Mouse (Mus musculus): ENCODE measurements at regions not wholly inside any gene's neighbourhood (a gene's known extent, or its start where the extent isn't known, plus 50 kb on each side); places are given as distances from the start of the nearest gene placed in this dataset.

DNA sequence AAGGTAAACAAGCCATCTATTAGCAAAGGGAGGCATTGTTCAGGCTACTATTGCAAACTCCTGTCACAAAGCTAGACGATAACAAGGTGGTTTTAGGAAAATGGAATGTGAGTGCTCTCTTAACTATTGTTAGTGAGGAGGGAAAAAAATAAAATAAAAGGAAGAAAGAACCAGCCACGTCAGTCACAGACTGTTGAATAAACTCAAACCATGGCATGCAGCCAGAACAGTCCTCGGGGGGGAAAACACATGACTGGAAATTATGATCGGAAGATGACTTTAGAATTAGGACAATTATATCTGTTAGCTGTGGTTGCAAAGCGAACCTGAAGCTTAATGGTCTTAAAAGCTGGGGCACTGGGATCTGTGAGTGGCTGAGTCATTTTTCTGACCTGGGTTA lies 524.1 kb downstream of the Tbc1d22a start:
- no peak for DNase-seq

GRCm38 (mm10) chr15:86738776-86739175 lies 524.5 kb downstream of the Tbc1d22a start:
- DNase-seq = no peak

DNA sequence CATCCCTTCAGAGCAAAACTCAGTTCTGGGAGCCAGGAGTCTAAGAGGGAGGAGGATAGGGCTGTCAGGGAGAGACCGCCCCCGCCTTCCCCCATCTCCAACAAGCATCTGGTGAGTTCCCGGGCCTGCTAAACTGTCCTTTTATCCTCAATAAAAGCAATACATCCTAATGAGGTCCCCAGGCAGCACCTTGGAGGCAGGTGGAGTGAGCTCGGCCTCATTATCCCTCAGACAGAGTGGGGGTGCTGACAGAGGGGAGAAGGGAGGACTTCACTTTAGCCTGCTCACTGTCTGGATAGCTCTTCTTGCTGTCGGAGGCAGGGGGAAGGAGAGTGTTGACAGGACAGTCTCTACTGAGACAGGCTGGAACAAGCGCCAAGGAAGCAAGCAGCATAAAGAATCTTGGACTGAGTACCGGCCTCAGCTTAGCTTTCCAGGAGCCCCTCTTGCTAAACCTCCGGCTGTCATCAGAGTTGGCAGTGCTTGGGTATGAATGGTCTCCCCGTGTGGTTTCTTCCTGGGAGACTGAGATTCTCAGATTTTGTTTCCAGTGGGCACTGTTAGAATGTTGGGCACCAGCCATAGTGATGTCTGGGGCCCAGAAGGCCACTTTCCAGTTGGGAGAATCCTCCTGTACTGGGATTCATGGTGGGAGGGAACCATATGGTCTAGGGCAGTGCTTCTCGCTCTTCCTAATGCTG lies 537.3 kb downstream of the Tbc1d22a start:
- peak; percentile 60 to 62 for DNase-seq

GRCm38 (mm10) chr15:86763581-86764375 lies 549.5 kb downstream of the Tbc1d22a start:
- peak; percentile 86 to 88 for DNase-seq

GRCm38 (mm10) chr15:86767623-86768022 lies 553.4 kb downstream of the Tbc1d22a start:
- DNase-seq = peak in 1 of 2 experiments; percentile 64

DNA sequence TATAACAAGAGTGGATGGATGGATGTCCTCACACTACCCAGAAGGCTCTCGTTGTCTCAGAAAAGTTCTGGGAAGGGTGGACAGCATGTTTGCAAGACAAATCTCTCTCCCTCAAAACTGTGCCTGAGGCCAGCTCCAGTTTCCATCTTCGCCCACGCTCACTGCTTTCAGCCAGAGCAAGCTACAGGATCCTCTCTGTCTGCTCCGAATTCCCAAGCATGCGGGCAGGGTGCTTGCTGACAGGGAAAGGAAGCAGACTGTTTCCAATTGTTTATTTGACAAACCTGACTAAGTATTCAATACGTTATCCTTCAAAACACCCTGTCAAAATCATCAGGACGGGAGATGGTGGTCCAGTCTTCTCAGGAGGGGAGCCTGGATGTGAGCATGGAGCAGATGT lies 558.8 kb downstream of the Tbc1d22a start:
- no peak for DNase-seq

GRCm38 (mm10) chr15:86777998-86778397 lies 563.7 kb downstream of the Tbc1d22a start:
- no peak for DNase-seq

DNA sequence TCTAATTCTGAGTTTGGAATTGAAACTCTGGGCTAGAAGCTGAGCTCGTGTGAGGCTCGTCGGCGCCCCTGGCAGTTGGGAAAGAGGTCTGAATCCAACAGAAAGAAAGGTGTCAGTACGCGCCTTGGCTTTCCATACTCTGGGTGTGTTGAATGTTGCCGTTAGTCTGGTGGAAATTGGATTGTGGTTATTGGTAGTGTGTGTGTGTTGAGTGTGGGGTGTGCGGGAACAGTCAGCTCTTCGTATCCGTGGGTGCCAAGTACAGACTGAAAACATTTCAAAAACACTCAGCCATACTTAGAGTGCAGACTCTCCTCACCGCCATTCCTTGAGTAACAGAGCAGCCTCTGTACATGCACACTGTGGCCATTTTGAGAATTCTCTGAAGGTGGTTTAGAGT lies 566.9 kb downstream of the Tbc1d22a start:
- DNase-seq = no peak

DNA sequence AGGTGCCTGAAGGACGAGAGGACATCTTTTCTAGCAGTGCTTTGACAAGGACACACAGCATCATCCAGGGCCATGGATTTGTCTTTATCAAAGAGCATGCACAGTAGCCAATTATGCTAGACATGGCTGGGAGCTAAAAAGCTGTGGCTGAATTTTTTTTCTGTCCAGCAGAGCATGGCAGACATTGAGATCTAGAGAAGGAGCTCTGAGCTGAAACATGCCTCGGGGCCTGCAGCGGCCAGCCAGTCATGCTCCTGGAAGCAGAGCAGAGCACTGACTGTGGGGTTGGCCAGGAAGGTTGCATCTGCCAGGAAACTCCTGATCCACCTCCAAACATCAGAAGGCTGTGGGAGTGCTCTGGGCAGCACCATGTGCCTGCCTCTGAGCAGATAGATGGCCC lies 580.5 kb downstream of the Tbc1d22a start:
- no peak for DNase-seq

DNA sequence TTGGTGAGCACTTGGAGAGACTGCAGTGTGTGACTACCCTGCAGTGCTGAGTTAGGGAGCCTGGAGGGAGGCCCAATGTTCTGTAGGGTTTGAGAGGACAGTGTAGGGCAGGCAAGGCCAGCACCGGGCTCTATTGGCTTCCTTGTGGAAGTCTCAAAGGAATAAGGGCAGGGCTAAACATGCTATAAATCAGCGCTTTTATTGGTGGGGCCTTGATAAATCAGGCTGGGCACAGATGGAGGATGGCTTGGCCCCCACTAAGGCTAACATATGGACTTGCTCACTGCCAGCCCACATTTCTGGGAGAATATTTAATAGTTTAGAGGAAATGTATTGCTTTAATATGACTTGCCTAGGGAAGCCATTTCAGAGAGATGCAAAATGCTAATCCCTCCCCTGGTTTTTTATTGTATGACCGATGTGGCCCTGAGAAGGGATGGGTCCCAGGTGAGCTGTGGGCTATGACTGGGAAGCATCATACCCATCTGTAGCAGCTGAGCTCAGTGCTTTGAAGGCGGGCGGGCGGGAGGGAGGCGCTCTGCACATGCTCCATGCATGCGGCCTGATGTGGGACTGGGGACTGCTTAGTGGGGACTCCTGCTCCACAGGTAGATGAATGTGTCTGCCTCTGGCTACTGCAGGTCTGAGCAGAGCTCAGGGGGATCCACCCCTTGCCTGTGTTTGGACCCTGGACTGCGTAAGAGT lies 584.4 kb downstream of the Tbc1d22a start:
- peak; percentile 35 to 50 for DNase-seq

GRCm38 (mm10) chr15:86807296-86808080 lies 593.2 kb downstream of the Tbc1d22a start:
- DNase-seq = peak; percentile 68 to 71

GRCm38 (mm10) chr15:86811821-86812220 lies 597.6 kb downstream of the Tbc1d22a start:
- no peak for DNase-seq

DNA sequence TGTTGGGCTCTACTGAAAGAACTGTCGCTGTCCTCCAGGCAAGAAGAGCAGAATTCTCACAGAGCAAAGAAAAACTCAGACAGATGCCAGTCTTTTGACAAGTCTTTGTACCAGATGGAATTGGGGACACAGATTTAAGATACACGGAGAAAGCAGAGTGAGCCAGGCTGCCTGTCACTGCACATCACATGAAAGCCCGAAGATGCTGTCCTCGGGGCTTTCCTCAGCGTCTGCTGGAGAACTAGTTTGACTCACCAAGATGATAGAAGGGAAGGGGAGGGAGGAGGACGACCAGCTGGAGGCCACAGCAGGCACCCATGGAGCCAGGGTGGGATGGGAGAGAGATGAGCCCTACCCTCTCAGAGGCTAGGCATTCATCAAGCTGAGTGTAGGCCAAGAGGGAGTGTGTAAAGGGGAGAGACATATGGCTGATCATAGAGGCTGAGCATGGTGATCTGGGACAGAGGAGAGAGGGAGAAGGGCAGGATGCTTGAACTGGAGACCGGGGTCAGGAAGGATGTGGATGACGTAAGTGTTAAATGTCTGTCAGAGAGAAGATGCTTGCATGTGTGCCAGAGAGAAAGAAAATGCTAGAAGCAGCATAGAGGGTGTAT lies 600.7 kb downstream of the Tbc1d22a start:
- no peak for DNase-seq

GRCm38 (mm10) chr15:86835996-86836395 lies 621.7 kb downstream of the Tbc1d22a start:
- no peak for DNase-seq

DNA sequence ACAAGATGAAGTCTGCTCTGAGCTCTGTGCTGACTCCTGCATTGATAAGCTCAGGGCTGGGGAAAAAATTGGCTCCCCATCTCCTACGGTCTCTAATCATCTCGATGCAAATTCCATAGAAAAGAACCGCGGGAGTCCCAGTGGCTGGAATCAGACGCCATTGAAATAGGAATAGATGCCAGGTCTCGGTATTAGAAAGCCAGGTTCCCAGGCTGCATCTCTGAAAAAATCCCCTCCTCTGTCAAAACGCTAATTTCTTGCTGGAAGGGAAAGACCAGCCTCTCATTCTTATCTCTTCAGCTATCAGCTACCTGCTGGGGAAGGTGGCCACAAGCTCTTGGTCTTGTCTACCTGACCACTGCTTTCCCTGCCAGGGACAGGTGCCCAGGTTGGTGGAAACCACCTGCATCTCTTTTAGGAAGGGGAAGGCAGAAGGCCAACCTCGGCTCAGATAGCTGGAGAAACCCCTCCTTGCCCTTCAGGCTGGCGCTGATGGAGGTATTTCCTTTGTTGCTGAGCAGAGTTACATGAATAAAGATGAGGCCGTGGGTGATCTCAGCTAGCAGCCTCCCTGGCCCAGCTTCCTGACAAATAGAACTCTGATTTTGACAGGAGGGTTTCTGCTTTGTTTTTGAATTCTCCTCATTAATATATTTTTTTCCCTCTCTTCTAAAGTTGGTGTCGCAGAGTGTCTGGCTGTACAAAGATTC lies 638.1 kb downstream of the Tbc1d22a start:
- DNase-seq = peak in 1 of 2 experiments; percentile 20

- no peak for DNase-seq
Observed at GRCm38 (mm10) chr15:86858356-86858906, 644.2 kb downstream of the Tbc1d22a start.

GRCm38 (mm10) chr15:86875721-86876309 lies 661.6 kb downstream of the Tbc1d22a start:
- DNase-seq = no peak

DNA sequence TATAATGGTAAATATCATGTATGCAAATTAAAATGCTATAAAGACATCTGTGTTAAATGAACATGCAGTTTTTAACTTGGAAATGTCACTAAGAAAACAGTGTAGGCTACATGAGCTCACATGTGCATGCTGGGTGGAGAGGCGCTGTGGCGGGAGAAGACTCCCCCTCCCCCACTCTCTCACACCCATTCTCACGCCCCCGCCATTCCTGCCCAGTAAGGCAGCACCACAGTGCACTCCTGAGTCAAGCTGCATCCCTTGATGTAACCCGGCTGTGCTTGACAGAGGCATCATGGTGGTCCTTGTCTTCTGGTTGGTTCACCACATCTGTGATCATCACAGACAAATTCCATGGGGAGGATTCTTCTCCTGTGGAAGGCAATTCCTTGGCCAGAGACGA lies 647.1 kb upstream of the Fam19a5 start:
- DNase-seq = no peak

DNA sequence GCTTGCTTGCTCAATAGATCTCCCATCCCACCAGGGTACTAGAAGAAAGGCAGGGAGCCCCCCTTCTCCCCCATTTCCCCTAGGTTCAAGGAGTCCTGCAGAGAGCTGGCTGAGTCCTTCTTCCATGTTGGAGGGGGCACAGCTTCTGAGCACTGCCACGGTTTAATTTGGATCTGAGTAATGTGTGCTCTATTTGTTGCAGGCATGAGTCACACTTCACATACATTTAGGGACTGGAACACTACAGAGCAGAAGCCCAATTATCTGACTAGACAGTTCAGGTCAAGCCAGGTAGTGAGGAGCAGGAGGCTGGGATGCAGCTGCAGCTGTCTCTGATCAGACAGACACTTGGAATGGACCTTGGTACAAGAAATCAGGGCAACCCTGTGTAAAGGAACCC lies 644.1 kb upstream of the Fam19a5 start:
- DNase-seq = no peak

DNA sequence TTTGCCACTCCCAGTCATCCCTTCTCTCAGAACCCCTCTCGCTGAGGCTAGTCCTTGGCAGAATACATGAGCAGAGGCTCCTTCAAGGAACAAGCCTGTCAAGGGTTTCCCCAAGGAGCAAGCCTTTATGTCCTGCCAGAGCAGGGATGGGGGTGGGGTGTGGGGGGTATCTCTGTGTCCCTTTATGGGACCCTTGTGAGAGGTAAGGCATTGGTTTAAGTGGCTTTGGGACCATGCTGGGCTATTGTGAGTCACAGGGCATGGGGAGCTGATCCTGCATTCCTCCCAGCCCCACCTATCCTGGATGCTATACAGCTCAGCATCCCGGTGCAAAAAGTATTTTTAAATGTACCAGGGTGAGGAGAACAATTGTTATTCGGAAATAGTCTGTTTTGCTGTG lies 641.1 kb upstream of the Fam19a5 start:
- DNase-seq = no peak

- no peak for DNase-seq
Observed at GRCm38 (mm10) chr15:86913276-86913675, 630.8 kb upstream of the Fam19a5 start.
